Mouse (Mus musculus) hindbrain, embryonic 10.5 days (tissue): Measurements from ENCODE around the gene Hsd17b6. TPM values are rescaled to one million over a fixed set of nuclear protein-coding genes. Genes with fewer than 3 reads are reported as not detected.
A peak's percentile ranks its signal among the peaks of the same experiment; 100 is the strongest.

ENCODE experiments used
- DNase-seq: peaks from one replicate; pipeline ENCODE4 v3.0.0-alpha.2; 2017; ENCODE audit warnings: low spot score
- H3K27ac ChIP-seq: fragments of 300-500 bp; sonication (generic); 2 replicates; pipeline ENCODE4 v1.5.1; 2016; ENCODE audit warnings: mild to moderate bottlenecking, moderate library complexity
- H3K27me3 ChIP-seq: fragments of 300-500 bp; sonication (generic); 2 replicates; pipeline ENCODE4 v1.6.1; 2016; ENCODE audit warnings: mild to moderate bottlenecking; ENCODE audit not compliant: poor library complexity, insufficient read depth, severe bottlenecking
- H3K36me3 ChIP-seq: fragments of 300-500 bp; sonication (generic); 2 replicates; pipeline ENCODE4 v1.6.1; 2016; ENCODE audit warnings: mild to moderate bottlenecking, moderate library complexity
- H3K4me1 ChIP-seq: fragments of 300-500 bp; sonication (generic); replicated peaks from 2 replicates; pipeline ENCODE4 v1.6.1; 2016; ENCODE audit warnings: mild to moderate bottlenecking
- H3K4me3 ChIP-seq: fragments of 300-500 bp; sonication (generic); 2 replicates; pipeline ENCODE4 v1.5.1; 2016; ENCODE audit warnings: mild to moderate bottlenecking, moderate library complexity
- H3K9me3 ChIP-seq: fragments of 300-500 bp; sonication (generic); 2 replicates; pipeline ENCODE4 v1.6.1; 2016; ENCODE audit warnings: mild to moderate bottlenecking, moderate library complexity
- WGBS: fragments of 180-500 bp; shearing (Covaris S2); methylation state at CpG from one replicate; pipeline ENCODE4 v1.1.7; 2016; 5-methylcytosine and 5-hydroxymethylcytosine counted together
- polyA plus RNA-seq: library from polyadenylated mRNA; unstranded; fragments of >200 nt; fragmentation: Nextera tagmentation; extraction: Ambion mirVana; gene quantifications from 2 replicates; pipeline ENCODE4 v1.2.1, GENCODE M21; 2016

Gene Hsd17b6
- polyA plus RNA-seq, 1 experiment from 2014 or later, result not detected

- DNase-seq, result no peak
- WGBS, result 97% methylated on average over 1 of the region's 1 CpGs
- H3K4me3 ChIP-seq, result no peak overlapping the region
- H3K36me3 ChIP-seq, result no peaks in the 10 kb centered on the region
- H3K4me1 ChIP-seq, result no peaks in the 10 kb centered on the region
- no peaks in the 10 kb centered on the region for H3K9me3 ChIP-seq
- no peak overlapping the region for H3K27ac ChIP-seq
- H3K27me3 ChIP-seq, result no peaks in the 10 kb centered on the region
These were observed 9.2 kb downstream of the Hsd17b6 start for GRCm38 (mm10) chr10:127998260-127998659.

GRCm38 (mm10) chr10:127996690-127997089 lies 10.7 kb downstream of the Hsd17b6 start:
- H3K27ac ChIP-seq, result no peak overlapping the region
- H3K36me3 ChIP-seq, result no peaks in the 10 kb centered on the region
- no peaks in the 10 kb centered on the region for H3K4me1 ChIP-seq
- no peaks in the 10 kb centered on the region for H3K27me3 ChIP-seq
- H3K9me3 ChIP-seq, result no peaks in the 10 kb centered on the region
- DNase-seq, result no peak
- 89% methylated on average over 3 of the region's 3 CpGs for WGBS
- no peak overlapping the region for H3K4me3 ChIP-seq

- Histone ChIP-seq H3K9me3 (0 out of 2 replicates have a peak, but pooled peaks cover 7% of the 10 kb centered on the region), H3K27ac (peak overlapping the region; percentile 89), H3K4me1 (peaks cover 29% of the 10 kb centered on the region), H3K27me3 (no peaks in the 10 kb centered on the region), H3K4me3 (no peak overlapping the region; the same call in 1 of the 2 replicates), H3K36me3 (no peaks in the 10 kb centered on the region)
- 23% methylated on average over 8 of the region's 8 CpGs for WGBS
- peak; percentile 45 for DNase-seq
These were observed 21.8 kb downstream of the Hsd17b6 start for GRCm38 (mm10) chr10:127985601-127986000.

GRCm38 (mm10) chr10:127984650-127985049 lies 22.8 kb downstream of the Hsd17b6 start:
- Histone ChIP-seq H3K27ac (peak overlapping the region; percentile 89), H3K36me3 (no peaks in the 10 kb centered on the region), H3K4me1 (peaks cover 29% of the 10 kb centered on the region), H3K9me3 (0 out of 2 replicates have a peak, but pooled peaks cover 7% of the 10 kb centered on the region), H3K4me3 (no peak overlapping the region), H3K27me3 (no peaks in the 10 kb centered on the region)
- WGBS, result 84% methylated on average over 5 of the region's 5 CpGs
- no peak for DNase-seq

- WGBS, result 35% methylated on average over 1 of the region's 1 CpGs
- H3K4me3 ChIP-seq, result no peak overlapping the region
- DNase-seq, result no peak
- H3K27ac ChIP-seq, result no peak overlapping the region
- H3K27me3 ChIP-seq, result no peaks in the 10 kb centered on the region
- no peaks in the 10 kb centered on the region for H3K36me3 ChIP-seq
- no peaks in the 10 kb centered on the region for H3K9me3 ChIP-seq
- 0 out of 2 replicates have a peak, but pooled peaks cover 5% of the 10 kb centered on the region for H3K4me1 ChIP-seq
These were observed 31.9 kb downstream of the Hsd17b6 start for GRCm38 (mm10) chr10:127975503-127975902.

GRCm38 (mm10) chr10:127974062-127974461 lies 33.3 kb downstream of the Hsd17b6 start:
- no peaks in the 10 kb centered on the region for H3K27me3 ChIP-seq
- H3K4me3 ChIP-seq, result no peak overlapping the region
- H3K9me3 ChIP-seq, result no peaks in the 10 kb centered on the region
- H3K27ac ChIP-seq, result no peak overlapping the region
- 80% methylated on average over 3 of the region's 3 CpGs for WGBS
- no peaks in the 10 kb centered on the region for H3K36me3 ChIP-seq
- DNase-seq, result no peak
- 0 out of 2 replicates have a peak, but pooled peaks cover 9% of the 10 kb centered on the region for H3K4me1 ChIP-seq

GRCm38 (mm10) chr10:127971135-127971534 lies 36.3 kb downstream of the Hsd17b6 start:
- Histone ChIP-seq H3K4me3 (no peak overlapping the region), H3K9me3 (no peaks in the 10 kb centered on the region), H3K27ac (no peak overlapping the region), H3K4me1 (0 out of 2 replicates have a peak, but pooled peaks cover 9% of the 10 kb centered on the region), H3K27me3 (no peaks in the 10 kb centered on the region), H3K36me3 (no peaks in the 10 kb centered on the region)
- no peak for DNase-seq
- WGBS, result 79% methylated on average over 3 of the region's 3 CpGs

GRCm38 (mm10) chr10:127970359-127970831 lies 37.0 kb downstream of the Hsd17b6 start:
- no peaks in the 10 kb centered on the region for H3K27me3 ChIP-seq
- no peak overlapping the region for H3K27ac ChIP-seq
- 0 out of 2 replicates have a peak, but pooled peaks cover 7% of the 10 kb centered on the region for H3K4me1 ChIP-seq
- DNase-seq, result no peak
- no peak overlapping the region for H3K4me3 ChIP-seq
- no peaks in the 10 kb centered on the region for H3K36me3 ChIP-seq
- H3K9me3 ChIP-seq, result no peaks in the 10 kb centered on the region
- 46% methylated on average over 3 of the region's 3 CpGs for WGBS

- Histone ChIP-seq H3K4me1 (0 out of 2 replicates have a peak, but pooled peaks cover 6% of the 10 kb centered on the region), H3K36me3 (no peaks in the 10 kb centered on the region), H3K9me3 (no peaks in the 10 kb centered on the region), H3K4me3 (no peak overlapping the region), H3K27ac (0 out of 2 replicates have a peak overlapping the region, but pooled peaks have one; percentile 23), H3K27me3 (no peaks in the 10 kb centered on the region)
- 83% methylated on average over 4 of the region's 4 CpGs for WGBS
- DNase-seq, result no peak
These were observed 37.6 kb downstream of the Hsd17b6 start for GRCm38 (mm10) chr10:127969820-127970219.

- H3K27me3 ChIP-seq, result no peaks in the 10 kb centered on the region
- 90% methylated on average over 6 of the region's 6 CpGs for WGBS
- DNase-seq, result no peak
These were observed 40.9 kb downstream of the Hsd17b6 start for GRCm38 (mm10) chr10:127966506-127966905.

GRCm38 (mm10) chr10:127964004-127964403 lies 43.4 kb downstream of the Hsd17b6 start:
- DNase-seq, result no peak
- Histone ChIP-seq H3K9me3 (0 out of 2 replicates have a peak, but pooled peaks cover 5% of the 10 kb centered on the region), H3K36me3 (no peaks in the 10 kb centered on the region), H3K4me3 (no peak overlapping the region), H3K27me3 (no peaks in the 10 kb centered on the region), H3K4me1 (no peaks in the 10 kb centered on the region), H3K27ac (no peak overlapping the region)
- 69% methylated on average over 3 of the region's 3 CpGs for whole genome bisulfite sequencing

More at GRCm38 (mm10) chr10:127966506-127966905, 40.9 kb downstream of the Hsd17b6 start:
- Histone ChIP-seq H3K9me3 (0 out of 2 replicates have a peak, but pooled peaks cover 2% of the 10 kb centered on the region), H3K4me3 (no peak overlapping the region), H3K27ac (no peak overlapping the region), H3K36me3 (no peaks in the 10 kb centered on the region), H3K4me1 (0 out of 2 replicates have a peak, but pooled peaks cover 6% of the 10 kb centered on the region)

GRCm38 (mm10) chr10:127962451-127962850 lies 45.0 kb downstream of the Hsd17b6 start:
- H3K4me1 ChIP-seq, result no peaks in the 10 kb centered on the region
- H3K36me3 ChIP-seq, result no peaks in the 10 kb centered on the region
- WGBS, result 76% methylated on average over 3 of the region's 3 CpGs
- no peak overlapping the region for H3K4me3 ChIP-seq
- no peak overlapping the region for H3K27ac ChIP-seq
- no peak for DNase-seq
- no peaks in the 10 kb centered on the region for H3K27me3 ChIP-seq
- 0 out of 2 replicates have a peak, but pooled peaks cover 5% of the 10 kb centered on the region for H3K9me3 ChIP-seq

- H3K4me3 ChIP-seq, result no peak overlapping the region
These were observed 48.2 kb downstream of the Hsd17b6 start for GRCm38 (mm10) chr10:127959161-127959679.

More at GRCm38 (mm10) chr10:127959161-127959679, 48.2 kb downstream of the Hsd17b6 start:
- Histone ChIP-seq H3K27me3 (no peaks in the 10 kb centered on the region), H3K27ac (no peak overlapping the region), H3K9me3 (0 out of 2 replicates have a peak, but pooled peaks cover 5% of the 10 kb centered on the region), H3K4me1 (no peaks in the 10 kb centered on the region), H3K36me3 (no peaks in the 10 kb centered on the region)
- WGBS, result 93% methylated on average over 7 of the region's 7 CpGs
- DNase-seq, result no peak
